Mouse (Mus musculus) cerebellum, postnatal 25 days (tissue): ENCODE data around the gene Plekha7.

Source experiments
- DNase-seq, 2 experiments: peaks; one replicate each; pipeline ENCODE4 v3.0.0; 2021; ENCODE audit warnings: mixed read lengths in 2 of 2

Plekha7 gene

GRCm38 (mm10) chr7:116287959-116288358, 20.2 kb downstream of the Plekha7 start:
- no peak for DNase-seq

- DNase-seq, result no peak
Measured at GRCm38 (mm10) chr7:116286611-116287355, 21.4 kb downstream of the Plekha7 start.

GRCm38 (mm10) chr7:116286173-116286572, 22.0 kb downstream of the Plekha7 start:
- no peak for DNase-seq

- no peak for DNase-seq
Measured at GRCm38 (mm10) chr7:116285216-116285615, 23.0 kb downstream of the Plekha7 start.

GRCm38 (mm10) chr7:116282755-116283154, 25.4 kb downstream of the Plekha7 start:
- peak in 1 of 2 experiments; percentile 26 for DNase-seq

- no peak for DNase-seq
Measured at GRCm38 (mm10) chr7:116280126-116280525, 28.1 kb downstream of the Plekha7 start.

- no peak for DNase-seq
Measured at GRCm38 (mm10) chr7:116278280-116278679, 29.9 kb downstream of the Plekha7 start.

- DNase-seq, result peak in 1 of 2 experiments; percentile 26
Measured at GRCm38 (mm10) chr7:116276315-116276714, 31.9 kb downstream of the Plekha7 start.

- no peak for DNase-seq
Measured at GRCm38 (mm10) chr7:116273111-116273510, 35.1 kb downstream of the Plekha7 start.

GRCm38 (mm10) chr7:116269501-116269995, 38.6 kb downstream of the Plekha7 start:
- DNase-seq, result no peak

- no peak for DNase-seq
Measured at GRCm38 (mm10) chr7:116268113-116268926, 39.9 kb downstream of the Plekha7 start.

GRCm38 (mm10) chr7:116263281-116263680, 44.9 kb downstream of the Plekha7 start:
- DNase-seq, result no peak

GRCm38 (mm10) chr7:116262508-116262907, 45.7 kb downstream of the Plekha7 start:
- DNase-seq, result no peak

- DNase-seq, result no peak
Measured at GRCm38 (mm10) chr7:116262101-116262500, 46.1 kb downstream of the Plekha7 start.

GRCm38 (mm10) chr7:116260826-116261615, 47.2 kb downstream of the Plekha7 start:
- DNase-seq, result no peak

- DNase-seq, result no peak
Measured at GRCm38 (mm10) chr7:116258464-116259185, 49.6 kb downstream of the Plekha7 start.

GRCm38 (mm10) chr7:116257953-116258352, 50.2 kb downstream of the Plekha7 start:
- DNase-seq, result no peak

GRCm38 (mm10) chr7:116255664-116256063, 52.5 kb downstream of the Plekha7 start:
- no peak for DNase-seq

GRCm38 (mm10) chr7:116254660-116255059, 53.5 kb downstream of the Plekha7 start:
- DNase-seq, result no peak

- DNase-seq, result no peak
Measured at GRCm38 (mm10) chr7:116252470-116252869, 55.7 kb downstream of the Plekha7 start.

- DNase-seq, result no peak
Measured at GRCm38 (mm10) chr7:116251516-116251915, 56.7 kb downstream of the Plekha7 start.

- no peak for DNase-seq
Measured at GRCm38 (mm10) chr7:116248536-116248935, 59.6 kb downstream of the Plekha7 start.
